Mouse (Mus musculus): ENCODE measurements at regions not wholly inside any gene's neighbourhood (a gene's known extent, or its start where the extent isn't known, plus 50 kb on each side); places are given as distances from the start of the nearest gene placed in this dataset.
"Not testable (repeated sequence)": the region's sequence is repeated elsewhere in the genome, so short reads cannot be mapped to it uniquely, and the experiment has no call there.

DNA sequence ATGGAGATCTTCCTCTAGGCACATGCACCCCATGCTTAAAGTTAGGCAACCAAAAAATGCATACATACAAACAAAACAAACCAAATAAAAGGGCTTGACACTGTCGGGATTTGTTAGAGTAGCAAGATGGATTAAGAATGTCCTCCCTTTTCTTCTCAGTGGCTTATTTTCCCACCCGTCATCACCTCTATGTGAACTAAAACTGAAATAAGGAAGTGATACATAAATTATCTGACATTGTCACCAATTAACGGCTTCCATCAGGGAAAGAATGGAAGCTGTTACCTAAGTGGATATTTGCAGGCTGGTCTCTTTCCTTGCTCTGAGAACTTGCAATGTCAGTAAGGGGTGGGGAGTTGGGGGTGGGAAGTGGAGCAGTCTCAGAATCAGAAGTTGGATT, 541.5 kb downstream of the Diaph3 start:
- H3K4me2 ChIP-seq, result no peak overlapping the region
- no peak overlapping the region for H3K4me3 ChIP-seq (ENCODE audit: low read depth, low read length)
- H3K9me3 ChIP-seq (ENCODE audit: control insufficient read depth, low read length), result no peaks in the 10 kb centered on the region
- DNase-seq (ENCODE audit: low spot score, missing footprints) (no peak), ATAC-seq (ENCODE audit: low FRiP score) (no peak)
- H3K27ac ChIP-seq (ENCODE audit: low read depth, low read length), result no peak overlapping the region
- no peaks in the 10 kb centered on the region for H3K27me3 ChIP-seq (ENCODE audit: control insufficient read depth, insufficient read depth, low read length)
- H3K4me1 ChIP-seq (ENCODE audit: control insufficient read depth, insufficient read depth, low read length), result no peaks in the 10 kb centered on the region
- no peaks in the 10 kb centered on the region for H3K36me3 ChIP-seq (ENCODE audit: control insufficient read depth, insufficient read depth, low read length)
- 89% methylated on average over 3 of the region's 3 CpGs for WGBS
- no peak overlapping the region for H3K9ac ChIP-seq (ENCODE audit: low read length)

GRCm38 (mm10) chr14:86588525-86588924, 552.5 kb downstream of the Diaph3 start:
- H3K4me3 ChIP-seq (ENCODE audit: low read depth, low read length), result no peak overlapping the region

DNA sequence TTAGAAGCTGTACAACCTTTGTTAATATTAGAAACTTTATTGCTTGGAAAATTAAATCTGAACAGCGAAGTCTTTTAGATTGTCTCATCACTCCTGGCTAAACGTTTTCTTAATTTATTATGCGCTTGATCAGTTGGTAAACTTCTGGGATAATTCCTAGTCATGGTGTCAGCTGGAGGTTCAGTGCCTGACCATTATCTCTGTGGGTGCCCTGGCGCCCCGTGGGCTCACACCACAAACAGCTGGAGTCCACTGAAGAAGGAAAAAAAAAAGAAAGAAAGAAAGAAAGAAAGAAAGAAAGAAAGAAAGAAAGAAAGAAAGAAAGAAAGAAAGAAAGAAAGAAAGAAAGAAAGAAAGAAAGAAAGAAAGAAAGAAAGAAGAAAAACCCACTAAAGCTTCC, 555.1 kb downstream of the Diaph3 start:
- not testable (repeated sequence) for H3K27ac ChIP-seq (ENCODE audit: low read depth, low read length); DNase-seq (ENCODE audit: low spot score, missing footprints); H3K9me3 ChIP-seq (ENCODE audit: control insufficient read depth, low read length); H3K4me3 ChIP-seq (ENCODE audit: low read depth, low read length); H3K4me2 ChIP-seq; H3K4me1 ChIP-seq (ENCODE audit: control insufficient read depth, insufficient read depth, low read length); H3K9ac ChIP-seq (ENCODE audit: low read length); H3K27me3 ChIP-seq (ENCODE audit: control insufficient read depth, insufficient read depth, low read length); ATAC-seq (ENCODE audit: low FRiP score); H3K36me3 ChIP-seq (ENCODE audit: control insufficient read depth, insufficient read depth, low read length)
- 47% methylated on average over 5 of the region's 5 CpGs for WGBS

More at GRCm38 (mm10) chr14:86588525-86588924, 552.5 kb downstream of the Diaph3 start:
- Histone ChIP-seq H3K9me3 (ENCODE audit: control insufficient read depth, low read length) (no peaks in the 10 kb centered on the region), H3K36me3 (ENCODE audit: control insufficient read depth, insufficient read depth, low read length) (no peaks in the 10 kb centered on the region), H3K9ac (ENCODE audit: low read length) (no peak overlapping the region), H3K27ac (ENCODE audit: low read depth, low read length) (no peak overlapping the region), H3K4me1 (ENCODE audit: control insufficient read depth, insufficient read depth, low read length) (no peaks in the 10 kb centered on the region), H3K4me2 (no peak overlapping the region), H3K27me3 (ENCODE audit: control insufficient read depth, insufficient read depth, low read length) (no peaks in the 10 kb centered on the region)
- ATAC-seq (ENCODE audit: low FRiP score), result no peak
- DNase-seq (ENCODE audit: low spot score, missing footprints), result no peak
- 87% methylated on average over 2 of the region's 2 CpGs for WGBS

DNA sequence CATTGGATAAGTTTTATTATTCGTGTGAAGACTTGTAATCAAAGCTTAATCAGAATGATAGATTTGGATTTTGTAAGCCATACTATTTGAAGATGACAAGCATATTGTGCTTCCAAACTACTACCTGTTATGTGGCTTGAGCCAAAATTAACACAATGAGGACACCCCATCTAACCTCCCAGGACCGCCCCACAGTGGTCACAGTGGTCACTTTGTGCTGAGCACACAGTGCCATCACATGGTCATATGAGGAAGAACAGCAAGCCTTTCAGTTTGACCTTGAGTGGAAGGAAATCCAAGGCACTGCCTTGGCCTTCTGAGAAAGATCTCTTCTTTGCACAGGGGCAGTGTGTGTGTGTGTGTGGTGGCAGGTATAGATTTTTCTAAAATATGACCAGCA, 578.3 kb downstream of the Diaph3 start:
- ATAC-seq (ENCODE audit: low FRiP score) (peak; percentile 52; the same call in 1 of the 2 replicates), DNase-seq (ENCODE audit: low spot score, missing footprints) (peak; percentile 82)
- no peak overlapping the region for H3K4me3 ChIP-seq (ENCODE audit: low read depth, low read length)

GRCm38 (mm10) chr14:86537992-86538391, 603.0 kb downstream of the Diaph3 start:
- no peak overlapping the region for H3K4me3 ChIP-seq (ENCODE audit: low read depth, low read length)
- no peaks in the 10 kb centered on the region for H3K4me1 ChIP-seq (ENCODE audit: control insufficient read depth, insufficient read depth, low read length)
- no peak overlapping the region for H3K27ac ChIP-seq (ENCODE audit: low read depth, low read length)
- DNase-seq (ENCODE audit: low spot score, missing footprints) (no peak), ATAC-seq (ENCODE audit: low FRiP score) (no peak)
- 78% methylated on average over 5 of the region's 5 CpGs for WGBS
- H3K9ac ChIP-seq (ENCODE audit: low read length), result no peak overlapping the region
- H3K4me2 ChIP-seq, result no peak overlapping the region
- no peaks in the 10 kb centered on the region for H3K27me3 ChIP-seq (ENCODE audit: control insufficient read depth, insufficient read depth, low read length)
- no peaks in the 10 kb centered on the region for H3K36me3 ChIP-seq (ENCODE audit: control insufficient read depth, insufficient read depth, low read length)
- H3K9me3 ChIP-seq (ENCODE audit: control insufficient read depth, low read length), result no peaks in the 10 kb centered on the region

More for the DNA sequence above, 578.3 kb downstream of the Diaph3 start:
- H3K4me2 ChIP-seq, result no peak overlapping the region
- 57% methylated on average over 2 of the region's 2 CpGs for WGBS
- H3K4me1 ChIP-seq (ENCODE audit: control insufficient read depth, insufficient read depth, low read length), result no peaks in the 10 kb centered on the region
- no peak overlapping the region for H3K27ac ChIP-seq (ENCODE audit: low read depth, low read length)
- no peak overlapping the region for H3K9ac ChIP-seq (ENCODE audit: low read length)
- H3K27me3 ChIP-seq (ENCODE audit: control insufficient read depth, insufficient read depth, low read length), result no peaks in the 10 kb centered on the region
- no peaks in the 10 kb centered on the region for H3K9me3 ChIP-seq (ENCODE audit: control insufficient read depth, low read length)
- H3K36me3 ChIP-seq (ENCODE audit: control insufficient read depth, insufficient read depth, low read length), result no peaks in the 10 kb centered on the region

DNA sequence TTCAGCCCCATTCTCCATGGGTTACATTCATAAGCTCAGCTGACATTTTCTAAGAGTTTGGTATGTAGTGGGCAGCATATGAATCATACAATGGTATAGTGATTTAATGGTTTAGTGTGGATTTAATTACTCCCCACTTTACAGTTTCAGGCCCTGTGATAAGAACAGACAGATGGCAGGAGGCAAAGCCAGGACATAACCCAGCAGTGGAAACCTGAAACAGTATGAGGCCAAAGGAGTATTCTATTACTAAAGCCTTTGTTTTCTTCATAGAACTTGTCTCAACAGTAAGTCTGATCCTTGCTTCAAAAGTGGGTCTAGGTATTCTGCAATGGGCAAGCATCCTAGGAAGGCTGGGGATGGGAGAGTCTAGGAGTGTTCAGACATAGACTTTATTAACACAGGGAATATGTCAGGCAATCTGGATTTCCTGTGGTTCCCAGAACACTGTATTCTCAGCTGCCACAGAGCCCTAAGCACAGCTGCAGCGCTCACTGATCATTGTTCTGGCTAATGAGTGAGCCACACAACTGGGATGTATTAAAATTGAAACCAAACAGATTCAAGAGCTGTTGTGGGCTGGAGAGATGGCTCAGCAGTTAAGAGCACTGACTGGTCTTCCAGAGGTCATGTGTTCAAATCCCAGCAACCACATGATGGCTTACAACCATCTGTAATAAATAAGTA, 604.6 kb downstream of the Diaph3 start:
- DNase-seq (ENCODE audit: low spot score, missing footprints), result no peak
- ATAC-seq (ENCODE audit: low FRiP score), result no peak

DNA sequence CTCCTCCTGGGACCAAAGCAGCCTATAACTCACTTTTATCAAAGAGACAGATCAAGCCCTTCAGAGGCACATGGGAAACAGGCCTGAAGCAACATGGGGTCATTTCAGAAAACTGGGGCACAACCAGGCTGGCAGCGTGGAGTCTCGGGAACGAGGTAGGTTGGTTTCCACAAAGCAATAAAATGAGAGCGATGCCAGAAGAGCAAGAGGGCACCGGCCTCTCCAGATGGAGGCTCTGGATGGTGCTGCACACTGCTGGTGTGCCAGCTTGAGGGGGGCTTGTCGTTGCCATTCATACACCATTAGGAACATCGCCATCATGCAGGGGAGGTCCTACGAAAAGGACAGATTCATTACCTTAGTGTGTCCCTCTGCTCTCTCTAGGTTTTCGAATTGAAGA, 630.6 kb downstream of the Diaph3 start:
- Histone ChIP-seq H3K27ac (ENCODE audit: low read depth, low read length) (no peak overlapping the region), H3K9me3 (ENCODE audit: control insufficient read depth, low read length) (no peaks in the 10 kb centered on the region), H3K9ac (ENCODE audit: low read length) (no peak overlapping the region), H3K4me2 (no peak overlapping the region), H3K4me1 (ENCODE audit: control insufficient read depth, insufficient read depth, low read length) (no peaks in the 10 kb centered on the region), H3K27me3 (ENCODE audit: control insufficient read depth, insufficient read depth, low read length) (no peaks in the 10 kb centered on the region), H3K4me3 (ENCODE audit: low read depth, low read length) (no peak overlapping the region), H3K36me3 (ENCODE audit: control insufficient read depth, insufficient read depth, low read length) (no peaks in the 10 kb centered on the region)
- 93% methylated on average over 9 of the region's 9 CpGs for WGBS
- DNase-seq (ENCODE audit: low spot score, missing footprints) (no peak), ATAC-seq (ENCODE audit: low FRiP score) (no peak)

More for the DNA sequence above, 604.6 kb downstream of the Diaph3 start:
- Histone ChIP-seq H3K4me1 (ENCODE audit: control insufficient read depth, insufficient read depth, low read length) (no peaks in the 10 kb centered on the region), H3K27me3 (ENCODE audit: control insufficient read depth, insufficient read depth, low read length) (no peaks in the 10 kb centered on the region), H3K27ac (ENCODE audit: low read depth, low read length) (no peak overlapping the region), H3K9ac (ENCODE audit: low read length) (no peak overlapping the region), H3K4me3 (ENCODE audit: low read depth, low read length) (no peak overlapping the region), H3K4me2 (no peak overlapping the region), H3K36me3 (ENCODE audit: control insufficient read depth, insufficient read depth, low read length) (no peaks in the 10 kb centered on the region), H3K9me3 (ENCODE audit: control insufficient read depth, low read length) (no peaks in the 10 kb centered on the region)
- WGBS, result 89% methylated on average over 1 of the region's 1 CpGs

GRCm38 (mm10) chr14:86509686-86510085, 631.3 kb downstream of the Diaph3 start:
- Histone ChIP-seq H3K36me3 (ENCODE audit: control insufficient read depth, insufficient read depth, low read length) (no peaks in the 10 kb centered on the region), H3K9ac (ENCODE audit: low read length) (no peak overlapping the region), H3K27me3 (ENCODE audit: control insufficient read depth, insufficient read depth, low read length) (no peaks in the 10 kb centered on the region), H3K9me3 (ENCODE audit: control insufficient read depth, low read length) (no peaks in the 10 kb centered on the region), H3K4me3 (ENCODE audit: low read depth, low read length) (no peak overlapping the region), H3K4me1 (ENCODE audit: control insufficient read depth, insufficient read depth, low read length) (no peaks in the 10 kb centered on the region), H3K27ac (ENCODE audit: low read depth, low read length) (no peak overlapping the region), H3K4me2 (no peak overlapping the region)
- ATAC-seq (ENCODE audit: low FRiP score) (no peak), DNase-seq (ENCODE audit: low spot score, missing footprints) (no peak)
- WGBS, result 85% methylated on average over 6 of the region's 6 CpGs

GRCm38 (mm10) chr14:86506286-86506685, 634.7 kb downstream of the Diaph3 start:
- no peak for DNase-seq (ENCODE audit: low spot score, missing footprints)
- Histone ChIP-seq H3K9ac (ENCODE audit: low read length) (no peak overlapping the region), H3K4me3 (ENCODE audit: low read depth, low read length) (no peak overlapping the region), H3K27ac (ENCODE audit: low read depth, low read length) (no peak overlapping the region), H3K9me3 (ENCODE audit: control insufficient read depth, low read length) (no peaks in the 10 kb centered on the region), H3K4me2 (no peak overlapping the region), H3K27me3 (ENCODE audit: control insufficient read depth, insufficient read depth, low read length) (no peaks in the 10 kb centered on the region), H3K4me1 (ENCODE audit: control insufficient read depth, insufficient read depth, low read length) (no peaks in the 10 kb centered on the region), H3K36me3 (ENCODE audit: control insufficient read depth, insufficient read depth, low read length) (no peaks in the 10 kb centered on the region)
- ATAC-seq (ENCODE audit: low FRiP score), result no peak
- 87% methylated on average over 6 of the region's 6 CpGs for WGBS
